ENCODE assay signal across 22 mouse cellular contexts in the genomic region with DNA sequence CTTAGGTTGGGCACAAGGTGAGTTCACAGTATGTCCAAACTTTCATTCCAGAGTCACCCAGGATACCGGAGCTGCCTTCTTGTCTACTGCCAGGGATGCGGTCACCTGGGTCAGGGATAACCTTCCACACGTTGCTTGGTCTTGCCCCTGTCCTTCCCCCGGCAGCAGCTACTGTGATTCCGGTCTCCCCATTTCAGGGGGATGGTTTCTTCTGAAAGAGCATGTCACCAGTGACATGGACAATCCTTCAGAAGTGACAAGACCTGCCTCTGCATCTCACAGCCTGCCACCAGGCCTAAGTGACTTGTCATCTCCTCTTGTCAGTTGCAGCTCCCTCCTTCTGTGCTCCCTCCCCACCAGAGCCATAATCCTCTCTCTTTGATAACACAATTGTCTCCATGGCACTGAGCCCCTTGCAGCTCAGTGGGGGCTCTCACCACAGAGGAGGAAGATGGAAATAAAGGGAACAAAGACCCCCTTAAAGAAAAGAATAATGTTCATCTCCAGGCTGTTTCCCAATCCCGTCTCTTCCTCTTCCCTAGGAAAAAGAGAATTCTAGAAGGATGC.
DNase-seq lines count a peak whose midpoint lies in the region; ATAC-seq and TF ChIP-seq lines count a peak whose summit lies in the region.
"Had no signal": no experiment of that assay in that cellular context is flagged by ENCODE, and none has a peak within 500 bp of the region (broad histone marks: within the 10 kb centered on the region; RNA-seq: fewer than 3 reads in every experiment).

No protein-coding gene starts in this region.

- H3K4me1 ChIP-seq in forebrain, embryonic 12.5 days = peaks cover 17% of the 10 kb centered on the region
- H3K4me1 ChIP-seq in forebrain, postnatal 0 days (ENCODE audit: insufficient read depth) = peaks cover 9% of the 10 kb centered on the region; the same call in 1 of the 2 replicates
- H3K4me1 ChIP-seq in midbrain, embryonic 16.5 days (ENCODE audit: control insufficient read depth, insufficient read depth, low read length) = peaks cover 9% of the 10 kb centered on the region
- H3K4me1 ChIP-seq: intestine, embryonic 15.5 days; limb, embryonic 13.5 days; liver, embryonic 15.5 days had no signal

- TF ChIP-seq CTCF in forebrain, postnatal 0 days (IDR thresholded peaks at IDR 0.05; ENCODE audit: low read depth) = no peak

- ATAC-seq in forebrain, embryonic 12.5 days (ENCODE audit: low FRiP score) = no peak
- ATAC-seq in forebrain, postnatal 0 days = peak; percentile 86; the same call in 1 of the 2 replicates
- ATAC-seq in midbrain, embryonic 16.5 days = no peak
- ATAC-seq: intestine, embryonic 15.5 days; lung, postnatal 0 days had no signal

- 0 out of 2 replicates have a peak, but pooled peaks cover 5% of the 10 kb centered on the region for H3K27me3 ChIP-seq in forebrain, embryonic 12.5 days
- H3K27me3 ChIP-seq in forebrain, postnatal 0 days (ENCODE audit: insufficient read depth, low read length) = no peaks in the 10 kb centered on the region
- no peaks in the 10 kb centered on the region for H3K27me3 ChIP-seq in midbrain, embryonic 16.5 days (ENCODE audit: control insufficient read depth, insufficient read depth, low read depth, low read length)
- H3K27me3 ChIP-seq: intestine, embryonic 15.5 days; liver, embryonic 15.5 days; neural tube, embryonic 12.5 days had no signal

- H3K27ac ChIP-seq in forebrain, embryonic 12.5 days = peak overlapping the region; percentile 62; the same call in 1 of the 2 replicates
- H3K27ac ChIP-seq in forebrain, postnatal 0 days (ENCODE audit: low read depth, low read length) = 0 out of 2 replicates have a peak overlapping the region, but pooled peaks have one; percentile 55
- peak overlapping the region; percentile 35 for H3K27ac ChIP-seq in midbrain, embryonic 16.5 days (ENCODE audit: low read length)
- H3K27ac ChIP-seq: embryonic facial prominence, embryonic 10.5 days; intestine, embryonic 15.5 days; limb, embryonic 13.5 days; liver, embryonic 15.5 days; neural tube, embryonic 12.5 days had no signal

- no peaks in the 10 kb centered on the region for H3K36me3 ChIP-seq in forebrain, embryonic 12.5 days (replicated peaks)
- no peaks in the 10 kb centered on the region for H3K36me3 ChIP-seq in forebrain, postnatal 0 days (ENCODE audit: insufficient read depth)
- no peaks in the 10 kb centered on the region for H3K36me3 ChIP-seq in midbrain, embryonic 16.5 days (ENCODE audit: control insufficient read depth, insufficient read depth, low read length)
- H3K36me3 ChIP-seq: embryonic facial prominence, embryonic 10.5 days; intestine, embryonic 15.5 days; limb, embryonic 13.5 days; liver, embryonic 15.5 days; neural tube, embryonic 12.5 days had no signal

- no peak overlapping the region for H3K4me3 ChIP-seq in forebrain, embryonic 12.5 days (replicated peaks)
- no peak overlapping the region for H3K4me3 ChIP-seq in forebrain, postnatal 0 days (ENCODE audit: low read depth, low read length)
- no peak overlapping the region for H3K4me3 ChIP-seq in midbrain, embryonic 16.5 days (ENCODE audit: low read depth, low read length)
- H3K4me3 ChIP-seq: embryonic facial prominence, embryonic 10.5 days; intestine, embryonic 15.5 days; limb, embryonic 13.5 days; liver, embryonic 15.5 days; neural tube, embryonic 12.5 days had no signal

- peaks cover 5% of the 10 kb centered on the region; the same call in 1 of the 2 replicates for H3K9me3 ChIP-seq in forebrain, embryonic 12.5 days
- H3K9me3 ChIP-seq in forebrain, postnatal 0 days (ENCODE audit: low read length) = no peaks in the 10 kb centered on the region
- H3K9me3 ChIP-seq in midbrain, embryonic 16.5 days (replicated peaks; ENCODE audit: control insufficient read depth, low read length, poor library complexity, severe bottlenecking) = no peaks in the 10 kb centered on the region
- H3K9me3 ChIP-seq: intestine, embryonic 15.5 days; liver, embryonic 15.5 days had no signal

- WGBS in forebrain, embryonic 12.5 days = 31% methylated on average over 6 of the region's 6 CpGs
- WGBS in forebrain, postnatal 0 days = 46% methylated on average over 6 of the region's 6 CpGs
- WGBS in midbrain, embryonic 16.5 days = 28% methylated on average over 6 of the region's 6 CpGs

- no peak overlapping the region for H3K9ac ChIP-seq in forebrain, embryonic 12.5 days
- H3K9ac ChIP-seq in forebrain, postnatal 0 days = no peak overlapping the region
- no peak overlapping the region; the same call in 1 of the 2 replicates for H3K9ac ChIP-seq in midbrain, embryonic 16.5 days (ENCODE audit: low read depth, low read length)
- H3K9ac ChIP-seq: intestine, embryonic 15.5 days; limb, embryonic 13.5 days; liver, embryonic 15.5 days; neural tube, embryonic 12.5 days had no signal

- H3K4me2 ChIP-seq in forebrain, embryonic 12.5 days = no peak overlapping the region
- H3K4me2 ChIP-seq in forebrain, postnatal 0 days (ENCODE audit: low read depth) = no peak overlapping the region
- no peak overlapping the region for H3K4me2 ChIP-seq in midbrain, embryonic 16.5 days (ENCODE audit: low read length)
- H3K4me2 ChIP-seq: intestine, embryonic 15.5 days; limb, embryonic 13.5 days; liver, embryonic 15.5 days; neural tube, embryonic 12.5 days had no signal

- peak; percentile 76 for DNase-seq in heart, adult 11 months
- no peak for DNase-seq in heart, adult 18-20 months
- peak; percentile 30 for DNase-seq in forebrain, postnatal 0 days
- DNase-seq in c-Kit-positive CD71-positive TER-119-positive erythroid progenitor cells, embryonic 14.5 days (ENCODE audit: low spot score) = no peak
- no peak for DNase-seq in frontal cortex, postnatal 10 days (ENCODE audit: low spot score in 2 of 2)
- DNase-seq in right cerebral cortex, postnatal 14 days = no peak
- DNase-seq: adrenal gland, postnatal 14 days; cerebellum, adult 18-20 months; cerebellum, postnatal 36 days; gastrocnemius, postnatal 10 days; kidney, adult 9 months; kidney, postnatal 36 days; layer of hippocampus, adult 9-11 months; right cerebral cortex, postnatal 25 days had no signal

Comparison
In these comparisons a context has a peak if more than half of its experiments do, and no peak if none do; other contexts are left out.
1. DNase-seq: peak in heart, adult 11 months (single experiment) and forebrain, postnatal 0 days (single experiment); none in heart, adult 18-20 months (0 of 2), c-Kit-positive CD71-positive TER-119-positive erythroid progenitor cells, embryonic 14.5 days (single experiment), frontal cortex, postnatal 10 days (0 of 2) and right cerebral cortex, postnatal 14 days (single experiment).
2. Peak in every context shown above with its lines, with median percentiles within 50 percentile points of each other: H3K27ac ChIP-seq.